Mouse (Mus musculus) neural tube, embryonic 11.5 days (tissue): Measurements from ENCODE around the gene R3hcc1l. TPM values are rescaled to one million over a fixed set of nuclear protein-coding genes. Genes with fewer than 3 reads are reported as not detected.

Source experiments
- ATAC-seq: fragments of 200-750 bp; cut with Nextera tagmentation; 2 replicates; pipeline ENCODE4 v1.8.0; 2017; ENCODE audit warnings: moderate number of reproducible peaks, mild to moderate bottlenecking, moderate TSS enrichment, moderate library complexity; ENCODE audit not compliant: insufficient read depth, low FRiP score, low TSS enrichment
- DNase-seq: peaks from one replicate; pipeline ENCODE4 v3.0.0-alpha.2; 2015; ENCODE audit warnings: low spot score
- H3K27ac ChIP-seq: fragments of 300-500 bp; sonication (generic); 2 replicates; pipeline ENCODE4 v1.5.1; 2014; ENCODE audit warnings: low read depth, mild to moderate bottlenecking, low read length
- H3K27me3 ChIP-seq: fragments of 300-500 bp; sonication (generic); 2 replicates; pipeline ENCODE4 v1.6.1; 2014; ENCODE audit warnings: mild to moderate bottlenecking, low read length, mixed read lengths; ENCODE audit not compliant: control insufficient read depth, insufficient read depth
- H3K36me3 ChIP-seq: fragments of 300-500 bp; sonication (generic); 2 replicates; pipeline ENCODE4 v1.6.1; 2014; ENCODE audit warnings: mild to moderate bottlenecking, low read length, moderate library complexity, mixed read lengths; ENCODE audit not compliant: control insufficient read depth, insufficient read depth
- H3K4me1 ChIP-seq: fragments of 300-500 bp; sonication (generic); 2 replicates; pipeline ENCODE4 v1.6.1; 2014; ENCODE audit warnings: low read length, mixed read lengths; ENCODE audit not compliant: control insufficient read depth, insufficient read depth
- H3K4me2 ChIP-seq: fragments of 300-500 bp; sonication (generic); 2 replicates; pipeline ENCODE4 v1.6.1; 2014; ENCODE audit warnings: low read depth, mild to moderate bottlenecking, moderate library complexity
- H3K4me3 ChIP-seq: fragments of 300-500 bp; sonication (generic); 2 replicates; pipeline ENCODE4 v1.5.1; 2014; ENCODE audit warnings: low read depth, low read length
- H3K9ac ChIP-seq: fragments of 300-500 bp; sonication (generic); 2 replicates; pipeline ENCODE4 v1.6.1; 2014; ENCODE audit warnings: mild to moderate bottlenecking, low read length
- H3K9me3 ChIP-seq: fragments of 300-500 bp; sonication (generic); 2 replicates; pipeline ENCODE4 v1.6.1; 2016; ENCODE audit warnings: low read length; ENCODE audit not compliant: control insufficient read depth
- WGBS: fragments of 180-500 bp; shearing (Covaris S2); extraction: QIAGEN DNeasy Blood & Tissue Kit; methylation state at CpG from one replicate; pipeline ENCODE4 v1.1.7; 2014; 5-methylcytosine and 5-hydroxymethylcytosine counted together
- polyA plus RNA-seq: library from polyadenylated mRNA; unstranded; fragments of >200 nt; fragmentation: Nextera tagmentation; extraction: Ambion mirVana; gene quantifications from 2 replicates; pipeline ENCODE4 v1.2.1, GENCODE M21; 2014

R3hcc1l gene
- polyA plus RNA-seq, result 20.8 and 23.9 TPM in 2 replicates

GRCm38 (mm10) chr19:42518620-42519310 lies at the start of gene R3hcc1l:
Gene R3hcc1l, plus strand, starts transcription at chr19:42518759.
- Histone ChIP-seq H3K36me3 (no peaks in the 10 kb centered on the region), H3K4me3 (peak within 1 kb of the TSS; percentile 61), H3K4me2 (peak within 1 kb of the TSS; percentile 72), H3K9me3 (no peaks in the 10 kb centered on the region), H3K27ac (no peak within 1 kb of the TSS), H3K4me1 (0 out of 2 replicates have a peak, but pooled peaks cover 7% of the 10 kb centered on the region), H3K27me3 (no peaks in the 10 kb centered on the region), H3K9ac (peak within 1 kb of the TSS; percentile 61)
- ATAC-seq (peak; percentile 95), DNase-seq (peak; percentile 97)
- WGBS, result under 1% methylated on average over 59 of the region's 59 CpGs

DNA sequence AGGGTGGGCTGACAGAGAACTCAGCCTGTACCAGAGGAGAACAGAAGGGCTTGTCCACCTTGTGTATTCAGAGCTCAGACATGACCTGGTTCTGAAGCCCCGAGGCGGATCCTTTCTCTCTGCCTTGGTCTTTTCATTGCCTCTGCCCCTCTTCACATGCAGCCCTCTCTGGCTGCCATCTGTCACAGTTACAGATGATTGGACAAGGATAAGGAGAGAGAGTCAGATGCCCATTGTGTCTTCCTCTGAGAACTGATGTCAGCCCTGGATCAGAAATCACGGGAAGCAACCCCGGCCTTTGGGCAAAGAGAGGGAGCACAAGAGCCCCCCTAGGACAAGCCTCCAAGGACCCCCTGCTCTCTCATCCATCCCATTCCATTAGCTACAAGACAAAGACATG lies 47.0 kb upstream of the R3hcc1l start:
- Histone ChIP-seq H3K9ac (no peak overlapping the region), H3K4me2 (no peak overlapping the region), H3K27ac (no peak overlapping the region), H3K9me3 (no peaks in the 10 kb centered on the region), H3K36me3 (no peaks in the 10 kb centered on the region), H3K4me1 (peaks cover 3% of the 10 kb centered on the region; the same call in 1 of the 2 replicates), H3K4me3 (no peak overlapping the region), H3K27me3 (no peaks in the 10 kb centered on the region)
- ATAC-seq, result no peak
- 60% methylated on average over 4 of the region's 4 CpGs for WGBS
- DNase-seq, result no peak

- Histone ChIP-seq H3K4me1 (peaks cover 3% of the 10 kb centered on the region; the same call in 1 of the 2 replicates), H3K9ac (no peak overlapping the region), H3K36me3 (no peaks in the 10 kb centered on the region), H3K4me2 (no peak overlapping the region), H3K27me3 (no peaks in the 10 kb centered on the region), H3K4me3 (no peak overlapping the region), H3K9me3 (no peaks in the 10 kb centered on the region), H3K27ac (no peak overlapping the region)
- ATAC-seq (no peak), DNase-seq (peak; percentile 55)
- 30% methylated on average over 11 of the region's 11 CpGs for WGBS
These were observed 45.7 kb upstream of the R3hcc1l start for GRCm38 (mm10) chr19:42472831-42473230.

DNA sequence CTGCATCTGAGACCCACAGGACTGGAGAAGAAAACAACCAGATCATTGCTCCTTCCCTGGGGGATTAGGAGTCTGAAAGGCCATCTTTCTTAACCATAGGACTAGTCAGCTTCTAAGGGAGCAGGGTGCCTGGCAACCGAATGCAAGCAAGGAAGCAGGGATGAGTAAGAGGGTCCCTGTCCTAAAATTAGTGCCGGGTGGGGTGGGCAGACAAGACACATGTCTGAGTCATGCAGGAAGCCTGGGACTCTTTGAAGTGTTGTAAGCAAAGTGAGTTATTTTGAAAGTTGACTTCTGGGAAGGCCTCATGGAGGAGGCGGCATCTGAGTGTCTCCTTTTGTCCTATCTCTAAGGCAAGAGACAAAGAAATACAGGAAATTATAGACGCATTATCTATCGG lies 40.8 kb upstream of the R3hcc1l start:
- Histone ChIP-seq H3K27me3 (no peaks in the 10 kb centered on the region), H3K4me1 (0 out of 2 replicates have a peak, but pooled peaks cover 2% of the 10 kb centered on the region), H3K4me2 (no peak overlapping the region), H3K9ac (no peak overlapping the region), H3K27ac (no peak overlapping the region), H3K4me3 (no peak overlapping the region), H3K36me3 (no peaks in the 10 kb centered on the region), H3K9me3 (no peaks in the 10 kb centered on the region)
- DNase-seq, result no peak
- no peak for ATAC-seq
- WGBS, result 89% methylated on average over 5 of the region's 5 CpGs

DNA sequence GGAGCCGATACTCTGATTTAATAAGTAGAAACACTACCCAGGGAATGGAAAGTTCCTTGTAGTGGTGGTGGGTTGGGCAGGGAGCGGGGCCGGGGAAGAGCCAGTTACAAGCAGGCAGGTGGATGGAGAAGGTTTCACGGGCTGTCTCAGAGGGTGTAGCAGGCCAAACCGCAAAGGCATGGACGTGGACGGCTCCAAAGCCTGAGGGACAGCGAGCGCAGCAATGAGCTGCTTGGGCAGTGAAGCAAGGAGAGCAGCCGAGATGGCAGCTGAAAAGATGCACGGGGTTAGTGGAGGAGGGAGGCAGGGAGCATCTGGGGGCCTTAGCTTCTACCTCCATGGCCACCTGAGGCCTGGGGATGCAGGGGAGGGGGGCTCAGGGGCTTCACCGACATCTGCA lies 40.3 kb upstream of the R3hcc1l start:
- no peak overlapping the region for H3K4me3 ChIP-seq
- H3K27ac ChIP-seq, result no peak overlapping the region
- H3K9me3 ChIP-seq, result no peaks in the 10 kb centered on the region
- 0 out of 2 replicates have a peak, but pooled peaks cover 2% of the 10 kb centered on the region for H3K4me1 ChIP-seq
- 59% methylated on average over 12 of the region's 12 CpGs for WGBS
- H3K9ac ChIP-seq, result no peak overlapping the region
- ATAC-seq (no peak), DNase-seq (peak; percentile 24)
- no peaks in the 10 kb centered on the region for H3K27me3 ChIP-seq
- H3K36me3 ChIP-seq, result no peaks in the 10 kb centered on the region
- no peak overlapping the region for H3K4me2 ChIP-seq

DNA sequence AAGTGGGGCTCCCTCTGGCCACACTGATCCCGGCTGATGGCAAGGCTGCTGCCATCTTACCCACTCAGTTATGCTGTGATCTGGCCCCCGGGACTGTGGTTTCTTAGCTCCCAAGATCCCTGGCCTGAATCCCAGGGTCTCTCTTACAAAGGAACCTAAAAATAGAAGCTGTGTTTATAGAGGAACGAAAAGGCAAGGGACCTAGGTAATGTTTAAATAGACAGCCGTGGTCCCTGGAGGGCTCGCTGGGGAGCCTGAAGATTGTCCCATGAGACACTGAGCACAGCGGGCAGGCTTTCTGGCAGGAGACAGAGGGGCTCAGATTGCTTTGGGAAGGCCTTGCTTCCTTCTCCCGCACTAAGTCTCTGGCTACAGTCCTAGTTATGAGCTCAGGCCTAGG lies 33.1 kb upstream of the R3hcc1l start:
- DNase-seq, result no peak

GRCm38 (mm10) chr19:42487261-42487660 lies 31.3 kb upstream of the R3hcc1l start:
- Histone ChIP-seq H3K36me3 (no peaks in the 10 kb centered on the region), H3K4me2 (no peak overlapping the region), H3K27ac (no peak overlapping the region), H3K9me3 (no peaks in the 10 kb centered on the region), H3K27me3 (no peaks in the 10 kb centered on the region), H3K4me3 (no peak overlapping the region), H3K4me1 (no peaks in the 10 kb centered on the region), H3K9ac (no peak overlapping the region)
- ATAC-seq (no peak), DNase-seq (no peak)
- 79% methylated on average over 3 of the region's 3 CpGs for WGBS

More for the DNA sequence above, 33.1 kb upstream of the R3hcc1l start:
- Histone ChIP-seq H3K27me3 (no peaks in the 10 kb centered on the region), H3K36me3 (no peaks in the 10 kb centered on the region), H3K9me3 (no peaks in the 10 kb centered on the region), H3K4me1 (no peaks in the 10 kb centered on the region), H3K9ac (no peak overlapping the region), H3K4me2 (no peak overlapping the region), H3K27ac (no peak overlapping the region), H3K4me3 (no peak overlapping the region)
- ATAC-seq, result no peak
- WGBS, result 76% methylated on average over 7 of the region's 7 CpGs

GRCm38 (mm10) chr19:42493257-42493917 lies 25.2 kb upstream of the R3hcc1l start:
- Histone ChIP-seq H3K4me2 (no peak overlapping the region), H3K36me3 (no peaks in the 10 kb centered on the region), H3K4me1 (no peaks in the 10 kb centered on the region; the same call in 1 of the 2 replicates), H3K9ac (no peak overlapping the region), H3K27me3 (no peaks in the 10 kb centered on the region), H3K27ac (no peak overlapping the region), H3K4me3 (no peak overlapping the region), H3K9me3 (no peaks in the 10 kb centered on the region)
- ATAC-seq (no peak), DNase-seq (no peak)
- 50% methylated on average over 5 of the region's 5 CpGs for WGBS

- H3K4me2 ChIP-seq, result no peak overlapping the region
- H3K4me1 ChIP-seq, result no peaks in the 10 kb centered on the region
- H3K27me3 ChIP-seq, result no peaks in the 10 kb centered on the region
- no peaks in the 10 kb centered on the region for H3K36me3 ChIP-seq
- H3K27ac ChIP-seq, result no peak overlapping the region
- 65% methylated on average over 3 of the region's 3 CpGs for WGBS
- ATAC-seq (no peak), DNase-seq (no peak)
- no peak overlapping the region for H3K9ac ChIP-seq
- H3K9me3 ChIP-seq, result no peaks in the 10 kb centered on the region
- no peak overlapping the region for H3K4me3 ChIP-seq
These were observed 14.4 kb upstream of the R3hcc1l start for GRCm38 (mm10) chr19:42504156-42504555.
